Mouse (Mus musculus) bone marrow macrophage, adult 2 months (primary cell): ENCODE measurements around the gene Ttll9.

ENCODE experiments used
- CTCF ChIP-seq: IDR thresholded peaks from 2 replicates; pipeline ENCODE4 v1.5.1; 2012; ENCODE audit warnings: low read depth, mild to moderate bottlenecking, low read length, moderate library complexity
- POLR2A ChIP-seq: IDR thresholded peaks from 2 replicates; pipeline ENCODE4 v1.6.1; 2012; ENCODE audit warnings: mild to moderate bottlenecking, low read depth, low read length, borderline replicate concordance

GRCm38 (mm10) chr2:152985582-152985981 is 23.3 kb downstream of the Ttll9 start:
- no peak for TF ChIP-seq POLR2A
- no peak for TF ChIP-seq CTCF
